Mouse (Mus musculus): ENCODE data around the gene Tmub1.
"Not testable (repeated sequence)": the region's sequence is repeated elsewhere in the genome, so short reads cannot be mapped to it uniquely, and the experiment has no call there.

Gene Tmub1

GRCm38 (mm10) chr5:24424004-24424781 lies 23.5 kb downstream of the Tmub1 start:
- DNase-seq (ENCODE audit: low spot score in 2 of 2), result peak in 1 of 2 experiments; percentile 39

DNA sequence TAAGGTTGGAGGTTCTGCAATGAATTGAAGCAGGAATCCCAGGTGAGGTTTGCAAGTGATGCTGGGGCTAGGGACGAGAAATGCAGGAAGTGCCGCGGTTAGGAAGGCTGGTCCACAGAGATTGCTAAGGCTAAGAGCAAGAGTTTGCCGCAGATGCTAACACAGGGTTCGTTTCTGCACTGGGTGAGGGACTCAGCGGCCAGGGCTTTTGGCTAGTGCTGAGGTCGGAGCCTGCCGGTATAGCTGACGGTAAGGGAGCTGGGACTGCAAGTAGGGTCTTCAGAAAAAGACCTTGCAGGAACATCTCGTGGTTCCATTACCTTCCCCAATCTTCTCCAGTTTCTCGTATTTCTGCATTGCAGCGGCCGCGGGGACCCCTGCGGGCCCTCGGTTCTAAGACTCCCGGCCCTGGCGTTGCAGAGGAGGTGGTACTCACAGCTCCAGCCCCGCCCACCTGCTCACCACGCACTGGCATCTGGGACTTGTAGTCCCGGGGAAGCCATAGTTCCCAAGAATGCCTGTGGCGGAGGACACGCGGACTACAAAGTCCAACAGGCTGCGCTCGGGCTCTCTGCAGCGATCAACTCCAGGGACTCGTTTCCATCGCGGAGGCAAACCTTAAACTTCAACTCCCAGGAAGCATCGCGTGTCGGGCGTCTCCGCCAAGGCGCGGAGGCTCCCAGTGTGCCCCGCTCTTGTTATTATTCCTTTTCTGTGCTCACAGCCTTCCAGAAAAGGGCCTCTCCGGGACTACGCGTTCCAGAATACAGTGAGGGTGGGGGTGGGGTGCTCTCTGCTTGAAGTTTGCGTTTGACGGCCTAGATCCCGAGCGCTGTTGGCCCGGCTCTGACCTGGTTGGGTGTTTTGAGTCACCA lies 24.3 kb downstream of the Tmub1 start, which contains the start of the genes Cdk5 and Slc4a2:
TSS of gene Cdk5 (minus strand) at position 402 of the 875 bp plus-strand sequence.
TSS of gene Slc4a2 (plus strand) at position 709 of the 875 bp plus-strand sequence.
- peak; percentile 97 to 98 for DNase-seq (ENCODE audit: low spot score in 2 of 2)

GRCm38 (mm10) chr5:24420381-24420780 lies 27.3 kb downstream of the Tmub1 start:
- no peak for DNase-seq (ENCODE audit: low spot score in 2 of 2)

DNA sequence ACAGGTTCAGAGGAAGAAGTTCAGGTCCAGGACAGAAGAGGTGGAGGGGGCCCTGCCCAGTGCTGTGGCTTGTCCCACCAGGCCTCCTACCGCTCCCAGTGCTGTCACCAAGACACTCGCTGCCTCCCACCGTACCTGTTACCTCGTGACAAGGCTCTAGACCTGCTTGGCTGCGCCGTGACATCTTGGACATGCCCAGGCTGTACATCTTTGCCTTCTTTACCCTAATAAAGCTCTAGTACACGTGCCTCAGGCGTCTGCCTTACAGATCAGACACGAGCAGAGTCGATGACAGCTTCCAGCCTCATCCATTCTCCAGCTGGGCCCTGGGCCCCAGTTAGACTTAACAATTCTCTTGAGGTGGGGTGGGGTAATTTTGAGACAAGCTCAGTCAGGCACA lies 30.1 kb downstream of the Tmub1 start:
- no peak for DNase-seq (ENCODE audit: low spot score in 2 of 2)

DNA sequence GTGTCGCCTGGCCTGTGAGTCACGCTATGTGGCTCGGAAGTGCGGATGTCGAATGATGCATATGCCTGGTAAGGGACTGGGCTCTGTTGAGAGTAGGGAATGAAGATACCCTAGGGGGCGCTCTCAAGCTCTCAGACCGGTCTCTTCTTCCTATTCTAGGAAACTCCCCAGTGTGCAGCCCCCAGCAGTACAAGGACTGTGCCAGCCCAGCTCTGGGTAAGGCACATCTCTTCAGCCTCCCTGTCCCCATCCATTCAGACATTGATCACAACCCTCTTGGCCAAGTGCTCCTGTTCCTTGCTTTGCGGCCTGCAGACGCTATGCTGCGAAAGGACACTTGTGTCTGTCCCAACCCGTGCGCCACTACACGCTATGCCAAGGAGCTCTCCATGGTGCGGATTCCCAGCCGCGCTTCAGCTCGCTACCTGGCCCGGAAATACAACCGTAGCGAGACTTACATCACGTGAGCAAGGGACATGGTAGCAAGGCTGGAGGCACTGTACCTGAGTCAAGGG lies 31.4 kb downstream of the Tmub1 start:
- peak in 1 of 2 experiments; percentile 40 for DNase-seq (ENCODE audit: low spot score in 2 of 2)

DNA sequence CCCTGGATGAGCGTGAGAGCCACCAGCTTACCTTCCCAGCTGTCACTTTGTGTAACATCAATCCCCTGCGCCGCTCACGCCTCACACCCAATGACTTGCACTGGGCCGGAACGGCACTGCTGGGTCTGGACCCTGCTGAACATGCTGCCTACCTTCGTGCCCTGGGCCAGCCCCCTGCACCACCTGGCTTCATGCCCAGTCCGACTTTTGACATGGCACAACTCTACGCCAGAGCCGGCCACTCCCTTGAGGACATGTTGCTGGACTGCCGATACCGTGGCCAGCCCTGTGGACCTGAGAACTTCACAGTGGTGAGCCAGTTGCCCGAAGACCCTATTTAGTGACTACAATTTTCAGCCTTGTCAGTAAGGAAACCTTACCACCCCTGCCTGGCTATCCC lies 33.7 kb downstream of the Tmub1 start:
- no peak for DNase-seq (ENCODE audit: low spot score in 2 of 2)

DNA sequence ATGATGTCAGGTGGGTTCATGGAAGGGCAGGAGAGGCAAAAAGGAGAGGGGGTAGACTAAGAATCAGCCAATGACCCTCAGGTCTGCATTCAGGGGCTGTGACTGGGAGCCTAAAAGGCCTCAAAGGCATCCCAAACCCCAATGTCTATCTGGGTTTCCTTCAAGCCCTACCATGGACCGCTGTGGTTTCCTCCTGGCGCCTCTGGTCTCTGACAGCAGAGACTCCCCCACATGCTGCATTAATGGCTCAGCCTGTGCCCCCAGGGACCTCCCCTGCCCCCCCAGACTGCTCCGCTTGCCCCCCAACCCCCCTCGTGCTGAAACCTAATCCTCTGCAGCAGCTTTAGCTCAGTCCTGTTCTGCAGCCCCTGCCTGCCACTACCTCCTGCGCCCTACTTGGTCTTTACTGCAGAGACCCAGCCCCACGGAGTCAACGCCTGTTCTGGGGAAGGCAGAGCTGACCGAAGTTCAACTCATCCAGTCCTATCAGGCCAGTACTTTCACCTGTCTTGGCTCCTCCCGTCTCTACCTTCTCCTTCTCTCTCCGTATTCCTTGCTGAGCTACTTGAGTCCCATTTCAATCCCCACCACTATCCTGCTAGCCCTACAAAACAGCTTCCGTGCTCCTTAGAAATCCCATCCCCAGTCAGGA lies 34.5 kb downstream of the Tmub1 start, which contains the start of gene Asic3:
TSS of gene Asic3 (plus strand) at position 351 of the 652 bp plus-strand sequence.
- no peak for DNase-seq (ENCODE audit: low spot score in 2 of 2)

GRCm38 (mm10) chr5:24412063-24412462 lies 35.6 kb downstream of the Tmub1 start:
- no peak for DNase-seq (ENCODE audit: low spot score in 2 of 2)

- no peak for DNase-seq (ENCODE audit: low spot score in 2 of 2)
These were observed 38.2 kb downstream of the Tmub1 start for GRCm38 (mm10) chr5:24409466-24409865.

GRCm38 (mm10) chr5:24408651-24409050 lies 39.0 kb downstream of the Tmub1 start:
- no peak for DNase-seq (ENCODE audit: low spot score in 2 of 2)

- no peak for DNase-seq (ENCODE audit: low spot score in 2 of 2)
These were observed 42.2 kb downstream of the Tmub1 start for GRCm38 (mm10) chr5:24405389-24405876.

- DNase-seq (ENCODE audit: low spot score in 2 of 2), result no peak
These were observed 42.9 kb downstream of the Tmub1 start for GRCm38 (mm10) chr5:24404594-24405360.

DNA sequence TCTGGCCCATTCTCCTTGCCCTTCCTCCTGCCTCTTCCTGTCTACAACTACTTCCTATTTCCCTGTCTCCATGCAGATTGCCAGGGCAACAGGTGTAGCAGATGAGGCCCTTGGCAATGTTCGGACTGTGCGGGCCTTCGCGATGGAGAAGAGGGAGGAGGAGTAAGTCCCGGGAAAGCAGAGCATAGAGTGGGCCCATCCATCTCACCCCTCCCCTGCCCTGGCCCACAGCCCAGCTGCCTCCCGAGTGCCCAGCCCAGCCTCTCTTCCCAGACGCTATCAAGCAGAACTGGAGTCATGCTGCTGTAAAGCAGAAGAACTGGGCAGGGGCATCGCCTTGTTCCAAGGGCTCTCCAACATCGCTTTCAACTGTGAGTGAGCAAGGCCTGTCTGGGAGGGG lies 45.7 kb downstream of the Tmub1 start:
- no peak for DNase-seq (ENCODE audit: low spot score in 2 of 2)

DNA sequence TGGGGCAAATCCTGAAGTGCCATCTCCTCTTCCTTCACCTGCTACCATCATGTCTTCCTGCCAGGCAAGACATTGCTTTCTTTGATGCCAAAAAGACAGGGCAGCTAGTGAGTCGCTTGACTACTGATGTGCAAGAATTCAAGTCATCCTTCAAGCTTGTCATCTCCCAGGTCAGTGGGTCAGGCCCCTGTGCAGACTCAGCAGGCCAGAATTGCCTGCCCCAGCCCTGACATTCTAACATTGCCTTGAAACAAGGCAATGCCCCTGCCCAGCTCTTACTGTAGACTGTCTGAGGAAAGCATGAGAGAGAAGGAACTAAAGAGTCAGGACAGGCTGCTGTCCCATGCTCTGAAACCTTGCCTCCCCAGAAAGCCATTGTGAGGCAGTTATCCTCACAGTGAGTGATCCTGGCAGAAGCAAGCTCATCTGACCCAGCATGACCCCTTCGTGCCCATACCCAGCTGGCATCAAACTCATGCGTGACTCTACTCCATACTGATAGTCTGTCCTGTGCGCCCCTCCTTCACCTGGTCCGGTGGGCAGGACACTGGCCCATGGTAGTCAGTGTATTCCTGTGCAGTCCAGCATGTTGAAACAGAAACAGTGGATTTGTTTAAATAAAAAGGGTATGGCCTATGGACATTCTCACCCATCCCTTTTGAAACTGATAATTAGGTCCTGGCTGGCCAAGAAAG lies 46.6 kb downstream of the Tmub1 start:
- DNase-seq (ENCODE audit: low spot score in 2 of 2), result no peak

DNA sequence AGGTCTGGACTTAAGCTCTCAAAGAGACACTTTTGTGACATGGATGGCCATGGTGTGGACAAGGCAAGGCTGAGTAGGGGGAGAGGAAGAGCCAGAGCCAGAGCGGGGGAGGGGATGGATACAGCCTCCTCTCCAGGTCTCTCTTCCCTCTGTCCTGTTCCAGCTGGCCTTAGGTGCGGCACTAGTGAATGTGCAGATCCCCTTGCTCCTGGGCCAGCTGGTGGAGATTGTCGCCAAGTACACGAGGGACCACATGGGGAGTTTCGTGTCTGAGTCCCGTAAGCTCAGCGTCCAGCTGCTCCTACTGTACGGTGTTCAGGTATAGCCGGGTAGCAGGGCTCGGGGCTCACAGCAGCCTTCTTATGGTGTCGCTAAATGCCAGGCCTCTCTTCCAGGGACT lies 47.3 kb downstream of the Tmub1 start:
- no peak for DNase-seq (ENCODE audit: low spot score in 2 of 2)

- no peak for DNase-seq (ENCODE audit: low spot score in 2 of 2)
These were observed 48.0 kb downstream of the Tmub1 start for GRCm38 (mm10) chr5:24399686-24400085.

GRCm38 (mm10) chr5:24396254-24396653 lies 51.4 kb downstream of the Tmub1 start:
- DNase-seq (ENCODE audit: low spot score in 2 of 2), result not testable (repeated sequence)

Data from urinary bladder, postnatal 4 days (tissue).